Mouse (Mus musculus): ENCODE results near the gene Sobp. TPM values are rescaled to one million over a fixed set of nuclear protein-coding genes. Genes with fewer than 3 reads are reported as not detected.

Sobp gene
- polyA plus RNA-seq, 1 experiment from 2014 or later = 3.7 TPM

DNA sequence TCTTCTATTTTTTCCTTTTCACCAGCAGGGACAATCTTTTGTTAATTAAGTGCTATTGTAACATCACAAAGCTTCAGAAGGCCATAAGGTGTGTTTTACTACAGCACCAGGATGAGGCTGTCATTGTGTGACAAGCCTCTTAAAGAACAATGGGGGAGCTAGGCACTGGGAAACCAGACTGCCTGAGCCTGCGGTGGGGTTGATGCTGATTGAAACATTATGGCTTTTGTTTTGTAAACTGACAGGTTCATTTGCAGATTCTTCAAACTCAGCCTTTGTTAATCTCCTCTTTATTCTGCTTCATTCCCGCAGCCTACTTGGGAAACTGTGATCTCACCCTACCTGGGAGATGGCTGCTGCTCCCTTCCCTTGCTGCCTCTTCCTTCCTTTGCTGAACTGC lies 206.0 kb downstream of the Sobp start:
- Histone ChIP-seq H3K9ac (no peak overlapping the region), H3K27me3 (peaks cover 3% of the 10 kb centered on the region; the same call in 1 of the 2 replicates), H3K4me1 (peaks cover 4% of the 10 kb centered on the region), H3K4me2 (replicated peaks) (no peak overlapping the region), H3K27ac (replicated peaks) (no peak overlapping the region), H3K4me3 (replicated peaks) (no peak overlapping the region), H3K36me3 (no peaks in the 10 kb centered on the region), H3K9me3 (replicated peaks) (no peaks in the 10 kb centered on the region)
- 19% methylated on average over 2 of the region's 2 CpGs for WGBS
- no peak for ATAC-seq (ENCODE audit: insufficient number of reproducible peaks, low FRiP score, low TSS enrichment, low read depth)

GRCm38 (mm10) chr10:42963061-42963460 lies 211.3 kb downstream of the Sobp start:
- Histone ChIP-seq H3K36me3 (no peaks in the 10 kb centered on the region), H3K9me3 (replicated peaks) (no peaks in the 10 kb centered on the region), H3K4me3 (replicated peaks) (no peak overlapping the region), H3K4me2 (replicated peaks) (no peak overlapping the region), H3K9ac (no peak overlapping the region), H3K27ac (replicated peaks) (no peak overlapping the region), H3K27me3 (no peaks in the 10 kb centered on the region), H3K4me1 (peaks cover 21% of the 10 kb centered on the region)
- WGBS = 87% methylated on average over 2 of the region's 2 CpGs
- no peak for ATAC-seq (ENCODE audit: insufficient number of reproducible peaks, low FRiP score, low TSS enrichment, low read depth)

DNA sequence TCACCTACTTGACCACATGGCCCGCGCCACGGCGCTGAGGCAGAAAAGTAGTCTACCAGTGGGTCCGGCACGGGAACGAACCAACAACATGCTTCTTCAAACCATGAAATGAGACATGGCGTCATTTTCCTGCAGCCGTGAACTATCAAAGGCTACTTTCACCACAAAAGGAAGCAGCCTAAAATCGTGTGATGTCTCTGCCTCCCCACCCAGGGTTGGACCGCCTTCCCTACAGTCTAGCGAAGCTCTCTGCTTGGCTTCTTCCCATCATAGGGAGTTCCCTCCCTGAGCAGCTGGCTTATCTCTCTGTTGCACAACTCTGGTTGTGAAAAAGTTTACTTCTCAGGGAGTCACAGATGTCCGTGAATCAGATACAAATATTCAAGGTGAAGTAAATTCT lies 211.7 kb downstream of the Sobp start:
- Histone ChIP-seq H3K4me1 (peaks cover 25% of the 10 kb centered on the region), H3K27ac (replicated peaks) (no peak overlapping the region), H3K27me3 (no peaks in the 10 kb centered on the region), H3K9ac (no peak overlapping the region), H3K4me3 (replicated peaks) (no peak overlapping the region), H3K36me3 (no peaks in the 10 kb centered on the region), H3K9me3 (replicated peaks) (no peaks in the 10 kb centered on the region), H3K4me2 (replicated peaks) (no peak overlapping the region)
- 62% methylated on average over 13 of the region's 13 CpGs for WGBS
- ATAC-seq (ENCODE audit: insufficient number of reproducible peaks, low FRiP score, low TSS enrichment, low read depth) = no peak

DNA sequence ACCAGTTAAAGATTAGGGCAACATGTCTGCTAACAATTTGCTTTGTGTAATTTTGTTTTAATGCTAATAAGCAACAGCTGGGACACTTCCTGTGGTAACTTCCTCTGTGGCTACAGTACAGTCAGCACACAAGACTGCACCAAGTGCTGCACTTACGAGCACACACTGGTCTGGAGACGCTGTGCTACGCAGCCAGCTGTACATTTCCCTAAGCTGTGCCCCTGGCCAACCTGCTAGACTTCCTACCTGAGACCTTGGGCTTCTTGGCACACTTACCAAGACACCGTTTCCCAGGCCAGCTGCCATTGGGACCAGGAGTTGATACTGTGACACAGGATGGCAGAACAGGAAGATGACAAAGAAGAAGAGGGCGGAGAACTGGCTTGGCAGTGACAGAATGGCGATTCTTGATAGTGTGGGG lies 212.1 kb downstream of the Sobp start:
- 0 out of 2 replicates have a peak overlapping the region, but pooled peaks have one; percentile 40 for H3K27ac ChIP-seq (replicated peaks)
- peaks cover 25% of the 10 kb centered on the region for H3K4me1 ChIP-seq
- ATAC-seq (ENCODE audit: insufficient number of reproducible peaks, low FRiP score, low TSS enrichment, low read depth) = peak; percentile 61; the same call in 1 of the 2 replicates
- no peak overlapping the region for H3K4me2 ChIP-seq (replicated peaks)
- no peak overlapping the region for H3K4me3 ChIP-seq (replicated peaks)
- H3K36me3 ChIP-seq = no peaks in the 10 kb centered on the region
- WGBS = 40% methylated on average over 6 of the region's 6 CpGs
- peaks cover 3% of the 10 kb centered on the region; the same call in 1 of the 2 replicates for H3K27me3 ChIP-seq
- H3K9me3 ChIP-seq (replicated peaks) = no peaks in the 10 kb centered on the region
- H3K9ac ChIP-seq = no peak overlapping the region

GRCm38 (mm10) chr10:42961771-42962170 lies 212.6 kb downstream of the Sobp start:
- 0 out of 2 replicates have a peak, but pooled peaks have one; percentile 49 for ATAC-seq (ENCODE audit: insufficient number of reproducible peaks, low FRiP score, low TSS enrichment, low read depth)
- WGBS = 30% methylated on average over 6 of the region's 6 CpGs
- 0 out of 2 replicates have a peak overlapping the region, but pooled peaks have one; percentile 40 for H3K27ac ChIP-seq (replicated peaks)

DNA sequence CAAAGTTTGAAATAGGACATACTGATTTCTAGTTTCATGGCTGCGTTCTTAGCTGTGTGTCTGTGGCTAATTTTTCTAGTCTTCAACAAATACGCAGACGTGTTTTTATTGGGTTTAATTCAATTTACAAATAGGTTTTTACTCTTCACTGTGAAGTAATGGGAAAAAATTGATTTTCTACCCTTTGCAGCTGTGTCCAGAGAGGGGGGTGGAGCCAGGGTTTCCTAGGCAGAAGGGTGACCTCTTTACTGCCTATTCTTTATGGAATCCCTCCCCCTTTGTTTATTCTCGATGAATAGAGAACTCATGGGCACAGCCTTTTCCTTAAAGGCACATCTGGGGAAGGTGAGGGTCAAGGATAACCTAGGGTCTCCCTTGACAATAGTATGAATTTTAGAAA lies 215.6 kb downstream of the Sobp start:
- Histone ChIP-seq H3K36me3 (no peaks in the 10 kb centered on the region), H3K4me1 (peaks cover 25% of the 10 kb centered on the region), H3K27me3 (peaks cover 6% of the 10 kb centered on the region; the same call in 1 of the 2 replicates), H3K4me2 (replicated peaks) (peak overlapping the region; percentile 60), H3K9me3 (replicated peaks) (no peaks in the 10 kb centered on the region), H3K4me3 (replicated peaks) (no peak overlapping the region), H3K27ac (replicated peaks) (no peak overlapping the region), H3K9ac (no peak overlapping the region)
- no peak for ATAC-seq (ENCODE audit: insufficient number of reproducible peaks, low FRiP score, low TSS enrichment, low read depth)
- WGBS = 41% methylated on average over 4 of the region's 4 CpGs

More at GRCm38 (mm10) chr10:42961771-42962170, 212.6 kb downstream of the Sobp start:
- H3K4me2 ChIP-seq (replicated peaks) = no peak overlapping the region
- H3K36me3 ChIP-seq = no peaks in the 10 kb centered on the region
- no peak overlapping the region for H3K9ac ChIP-seq
- H3K4me3 ChIP-seq (replicated peaks) = no peak overlapping the region
- peaks cover 25% of the 10 kb centered on the region for H3K4me1 ChIP-seq
- peaks cover 6% of the 10 kb centered on the region; the same call in 1 of the 2 replicates for H3K27me3 ChIP-seq
- no peaks in the 10 kb centered on the region for H3K9me3 ChIP-seq (replicated peaks)

GRCm38 (mm10) chr10:42957881-42958651 lies 216.3 kb downstream of the Sobp start:
- no peaks in the 10 kb centered on the region for H3K36me3 ChIP-seq
- peak overlapping the region; percentile 41 for H3K4me3 ChIP-seq (replicated peaks)
- H3K9ac ChIP-seq = peak overlapping the region; percentile 37; the same call in 1 of the 2 replicates
- no peaks in the 10 kb centered on the region for H3K9me3 ChIP-seq (replicated peaks)
- peaks cover 25% of the 10 kb centered on the region for H3K4me1 ChIP-seq
- H3K27me3 ChIP-seq = peaks cover 6% of the 10 kb centered on the region; the same call in 1 of the 2 replicates
- 0 out of 2 replicates have a peak, but pooled peaks have one; percentile 66 for ATAC-seq (ENCODE audit: insufficient number of reproducible peaks, low FRiP score, low TSS enrichment, low read depth)
- H3K4me2 ChIP-seq (replicated peaks) = peak overlapping the region; percentile 60
- H3K27ac ChIP-seq (replicated peaks) = no peak overlapping the region; the same call in 1 of the 2 replicates
- WGBS = 5% methylated on average over 21 of the region's 21 CpGs

GRCm38 (mm10) chr10:42955205-42955604 lies 219.1 kb downstream of the Sobp start:
- H3K9me3 ChIP-seq (replicated peaks) = no peaks in the 10 kb centered on the region
- H3K9ac ChIP-seq = no peak overlapping the region
- no peak overlapping the region for H3K4me2 ChIP-seq (replicated peaks)
- no peak overlapping the region for H3K27ac ChIP-seq (replicated peaks)
- no peak for ATAC-seq (ENCODE audit: insufficient number of reproducible peaks, low FRiP score, low TSS enrichment, low read depth)
- H3K4me1 ChIP-seq = peaks cover 32% of the 10 kb centered on the region
- no peaks in the 10 kb centered on the region for H3K36me3 ChIP-seq
- 92% methylated on average over 3 of the region's 3 CpGs for WGBS
- H3K4me3 ChIP-seq (replicated peaks) = no peak overlapping the region
- peaks cover 6% of the 10 kb centered on the region; the same call in 1 of the 2 replicates for H3K27me3 ChIP-seq

DNA sequence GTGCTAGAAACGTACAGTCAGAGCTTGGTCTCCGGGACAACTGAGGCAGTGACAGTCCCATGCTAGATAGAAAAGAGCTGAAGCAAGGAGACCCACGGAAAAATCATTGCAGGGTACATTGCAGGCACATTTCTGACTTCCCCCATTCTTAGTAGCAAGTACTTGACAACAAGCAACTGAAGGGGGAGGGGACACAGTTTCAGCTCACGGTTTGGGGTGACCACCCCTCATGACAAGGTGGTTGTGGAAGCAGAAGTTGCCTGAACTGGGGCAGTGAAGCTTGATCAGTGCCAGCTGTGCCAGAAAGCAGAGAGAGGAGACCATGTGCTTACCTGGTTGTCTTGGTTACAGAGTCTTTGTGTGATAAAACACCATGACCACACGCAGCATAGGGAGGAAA lies 220.7 kb downstream of the Sobp start:
- Histone ChIP-seq H3K27me3 (peaks cover 6% of the 10 kb centered on the region; the same call in 1 of the 2 replicates), H3K27ac (replicated peaks) (no peak overlapping the region), H3K9me3 (replicated peaks) (no peaks in the 10 kb centered on the region), H3K4me2 (replicated peaks) (no peak overlapping the region), H3K4me1 (peaks cover 40% of the 10 kb centered on the region), H3K9ac (no peak overlapping the region), H3K4me3 (replicated peaks) (no peak overlapping the region), H3K36me3 (no peaks in the 10 kb centered on the region)
- no peak for ATAC-seq (ENCODE audit: insufficient number of reproducible peaks, low FRiP score, low TSS enrichment, low read depth)
- WGBS = 71% methylated on average over 5 of the region's 5 CpGs

All from embryonic facial prominence, embryonic 15.5 days (tissue).